Mouse (Mus musculus) heart, embryonic 16.5 days (tissue): ENCODE measurements around the gene Slc3a1. TPM values are rescaled to one million over a fixed set of nuclear protein-coding genes. Genes with fewer than 3 reads are reported as not detected.
A peak's percentile ranks its signal among the peaks of the same experiment; 100 is the strongest.

Source experiments
- ATAC-seq: fragments of 200-750 bp; cut with Nextera tagmentation; replicated peaks from 2 replicates; pipeline ENCODE4 v1.8.0; 2017; ENCODE audit warnings: moderate number of reproducible peaks; ENCODE audit not compliant: insufficient read depth, low FRiP score; ENCODE audit errors: extremely low read depth
- H3K27ac ChIP-seq: fragments of 300-500 bp; sonication (generic); 2 replicates; pipeline ENCODE4 v1.5.1; 2014; ENCODE audit warnings: mild to moderate bottlenecking, low read length, control low read depth, moderate library complexity
- H3K27me3 ChIP-seq: fragments of 300-500 bp; sonication (generic); 2 replicates; pipeline ENCODE4 v1.6.1; 2014; ENCODE audit warnings: low read length, mixed read lengths; ENCODE audit not compliant: control insufficient read depth, insufficient read depth
- H3K36me3 ChIP-seq: fragments of 300-500 bp; sonication (generic); 2 replicates; pipeline ENCODE4 v1.6.1; 2014; ENCODE audit not compliant: control insufficient read depth, insufficient read depth
- H3K4me1 ChIP-seq: fragments of 300-500 bp; sonication (generic); 2 replicates; pipeline ENCODE4 v1.6.1; 2014; ENCODE audit warnings: low read length, mixed read lengths; ENCODE audit not compliant: control insufficient read depth, insufficient read depth
- H3K4me2 ChIP-seq: fragments of 300-500 bp; sonication (generic); 2 replicates; pipeline ENCODE4 v1.6.1; 2014; ENCODE audit warnings: low read depth, mild to moderate bottlenecking, control low read depth, low read length
- H3K4me3 ChIP-seq: fragments of 300-500 bp; sonication (generic); 2 replicates; pipeline ENCODE4 v1.5.1; 2014; ENCODE audit warnings: mild to moderate bottlenecking, control low read depth, low read length
- H3K9ac ChIP-seq: fragments of 300-500 bp; sonication (generic); 2 replicates; pipeline ENCODE4 v1.6.1; 2014; ENCODE audit warnings: low read length, control low read depth
- H3K9me3 ChIP-seq: fragments of 300-500 bp; sonication (generic); replicated peaks from 2 replicates; pipeline ENCODE4 v1.6.1; 2016; ENCODE audit warnings: low read length; ENCODE audit not compliant: control insufficient read depth
- WGBS: fragments of 180-500 bp; shearing (Covaris S2); extraction: QIAGEN DNeasy Blood & Tissue Kit; methylation state at CpG from one replicate; pipeline ENCODE4 v1.1.7; 2014; 5-methylcytosine and 5-hydroxymethylcytosine counted together
- polyA plus RNA-seq: library from polyadenylated mRNA; unstranded; fragments of >200 nt; fragmentation: Nextera tagmentation; extraction: Ambion mirVana; gene quantifications from 2 replicates; pipeline ENCODE4 v1.2.1, GENCODE M21; 2015

Gene Slc3a1
- polyA plus RNA-seq, 1 experiment from 2014 or later, result 0.26 TPM

DNA sequence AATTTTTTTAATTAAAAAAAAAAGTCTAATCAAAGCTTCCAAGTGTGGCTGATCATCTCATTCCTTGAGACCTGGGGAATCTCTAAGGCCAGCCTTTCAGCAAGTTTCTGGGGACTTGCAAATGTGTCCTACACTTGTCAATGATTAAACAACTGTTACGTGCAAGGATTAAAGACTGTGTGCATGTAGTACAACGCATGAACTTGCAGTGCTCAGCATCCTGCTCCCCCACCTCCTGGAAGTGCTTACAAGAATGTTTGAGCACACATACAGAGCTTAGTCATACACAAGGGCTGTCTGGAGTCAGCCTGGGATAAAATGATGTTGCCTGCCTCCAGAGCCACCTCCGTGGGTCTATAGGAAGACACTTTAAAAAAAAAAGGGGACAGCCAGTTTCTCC lies 929 bp upstream of the Slc3a1 start:
- WGBS, result 73% methylated on average over 3 of the region's 3 CpGs
- H3K36me3 ChIP-seq, result no peaks in the 10 kb centered on the region
- 0 out of 2 replicates have a peak, but pooled peaks cover 2% of the 10 kb centered on the region for H3K4me1 ChIP-seq
- no peaks in the 10 kb centered on the region for H3K9me3 ChIP-seq
- H3K4me2 ChIP-seq, result no peak overlapping the region
- no peak overlapping the region for H3K27ac ChIP-seq
- no peaks in the 10 kb centered on the region for H3K27me3 ChIP-seq
- ATAC-seq, result no peak
- H3K4me3 ChIP-seq, result no peak overlapping the region
- H3K9ac ChIP-seq, result no peak overlapping the region

DNA sequence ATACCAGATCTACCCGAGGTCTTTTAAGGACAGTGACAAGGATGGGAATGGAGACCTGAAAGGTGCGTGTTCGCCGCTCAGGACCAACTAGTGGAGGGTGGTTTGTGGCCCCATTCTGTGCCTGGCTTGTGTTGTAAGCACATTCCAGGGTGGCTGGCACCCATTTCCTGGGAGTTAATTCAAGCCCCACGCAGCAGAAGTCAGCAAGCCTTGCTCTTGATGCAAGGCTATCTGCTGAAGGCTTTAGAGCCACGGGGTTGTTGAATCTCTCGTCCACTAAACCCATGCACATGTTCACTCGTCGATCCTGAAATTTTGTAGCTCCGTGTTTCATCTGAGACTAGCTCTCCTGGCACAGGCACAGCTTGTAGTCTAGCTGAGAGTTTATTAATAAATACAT lies 621 bp downstream of the Slc3a1 start:
- no peak for ATAC-seq
- Histone ChIP-seq H3K27me3 (no peaks in the 10 kb centered on the region), H3K9ac (no peak overlapping the region), H3K4me1 (no peaks in the 10 kb centered on the region), H3K4me3 (no peak overlapping the region), H3K9me3 (no peaks in the 10 kb centered on the region), H3K36me3 (no peaks in the 10 kb centered on the region), H3K4me2 (no peak overlapping the region), H3K27ac (no peak overlapping the region)
- 88% methylated on average over 10 of the region's 10 CpGs for WGBS

DNA sequence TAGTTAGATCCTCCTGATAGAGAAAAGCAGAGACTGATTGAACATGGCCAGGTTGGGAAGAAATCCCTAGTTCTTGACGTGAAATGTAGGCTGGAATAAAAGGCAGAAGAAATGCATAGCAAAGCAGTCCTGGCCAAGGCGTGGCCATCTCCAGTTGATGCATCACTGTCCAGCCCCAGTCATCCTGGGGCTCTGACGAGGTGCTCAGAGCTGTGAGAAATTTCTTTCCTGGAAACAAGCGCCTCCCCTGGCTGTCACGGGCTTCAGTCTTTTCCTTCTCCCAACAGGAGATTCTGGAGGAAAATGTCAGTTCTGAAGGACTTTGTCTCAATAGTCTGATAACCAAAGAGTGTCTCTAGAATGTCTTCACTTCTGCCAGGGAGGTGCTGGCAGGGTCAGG lies 2.5 kb downstream of the Slc3a1 start:
- Histone ChIP-seq H3K27me3 (no peaks in the 10 kb centered on the region), H3K9ac (no peak overlapping the region), H3K9me3 (no peaks in the 10 kb centered on the region), H3K36me3 (no peaks in the 10 kb centered on the region), H3K4me1 (no peaks in the 10 kb centered on the region), H3K27ac (no peak overlapping the region), H3K4me3 (no peak overlapping the region), H3K4me2 (no peak overlapping the region)
- WGBS, result 66% methylated on average over 5 of the region's 5 CpGs
- ATAC-seq, result no peak

DNA sequence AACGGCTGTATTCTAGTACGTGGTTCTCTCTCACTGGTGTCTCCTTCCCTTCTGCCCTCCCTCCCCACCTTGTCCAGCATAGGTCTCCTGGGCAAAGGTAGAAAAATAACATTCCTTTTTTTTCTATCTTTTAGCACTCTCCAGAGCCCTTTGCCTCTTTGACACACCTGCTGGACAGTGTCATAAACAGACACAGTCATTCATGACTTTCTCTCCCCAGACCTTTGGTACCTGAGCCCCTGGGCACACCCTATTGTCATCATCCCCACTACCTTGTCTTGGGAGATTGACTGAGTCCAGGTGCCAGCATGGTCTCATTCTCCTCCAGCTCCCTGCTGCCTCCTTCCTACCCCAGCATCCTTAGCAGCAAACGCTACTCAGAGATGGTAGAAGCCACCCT lies 4.9 kb downstream of the Slc3a1 start:
- H3K9me3 ChIP-seq, result no peaks in the 10 kb centered on the region
- no peaks in the 10 kb centered on the region for H3K4me1 ChIP-seq
- no peak overlapping the region for H3K27ac ChIP-seq
- no peak for ATAC-seq
- H3K27me3 ChIP-seq, result no peaks in the 10 kb centered on the region
- H3K4me3 ChIP-seq, result no peak overlapping the region
- WGBS, result 88% methylated on average over 3 of the region's 3 CpGs
- H3K9ac ChIP-seq, result no peak overlapping the region
- no peak overlapping the region for H3K4me2 ChIP-seq
- no peaks in the 10 kb centered on the region for H3K36me3 ChIP-seq

DNA sequence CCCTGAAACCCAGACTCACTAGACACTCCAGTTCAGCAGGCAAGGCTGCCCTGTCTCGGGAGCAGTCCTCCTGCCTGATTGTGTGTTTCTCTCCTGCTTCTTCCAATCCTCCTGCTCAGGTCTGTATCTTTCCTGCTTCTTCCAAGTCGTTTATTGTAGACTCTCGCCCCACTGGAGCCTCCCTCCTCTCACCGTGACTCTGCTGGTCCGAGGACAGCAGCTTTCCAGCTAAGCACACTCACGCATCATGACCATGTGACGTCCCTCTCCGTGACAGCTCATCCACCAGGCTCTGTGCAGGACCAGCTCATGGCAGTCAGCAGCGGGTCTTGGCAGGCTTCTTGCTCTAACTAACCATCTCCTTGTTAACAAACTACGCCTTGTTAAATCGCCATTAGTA lies 5.9 kb downstream of the Slc3a1 start:
- no peak overlapping the region for H3K4me3 ChIP-seq
- no peaks in the 10 kb centered on the region for H3K27me3 ChIP-seq
- H3K4me2 ChIP-seq, result peak overlapping the region; percentile 30; the same call in 1 of the 2 replicates
- no peak for ATAC-seq
- 47% methylated on average over 11 of the region's 11 CpGs for WGBS
- no peaks in the 10 kb centered on the region for H3K4me1 ChIP-seq
- no peaks in the 10 kb centered on the region for H3K9me3 ChIP-seq
- no peaks in the 10 kb centered on the region for H3K36me3 ChIP-seq
- H3K27ac ChIP-seq, result no peak overlapping the region
- H3K9ac ChIP-seq, result no peak overlapping the region

DNA sequence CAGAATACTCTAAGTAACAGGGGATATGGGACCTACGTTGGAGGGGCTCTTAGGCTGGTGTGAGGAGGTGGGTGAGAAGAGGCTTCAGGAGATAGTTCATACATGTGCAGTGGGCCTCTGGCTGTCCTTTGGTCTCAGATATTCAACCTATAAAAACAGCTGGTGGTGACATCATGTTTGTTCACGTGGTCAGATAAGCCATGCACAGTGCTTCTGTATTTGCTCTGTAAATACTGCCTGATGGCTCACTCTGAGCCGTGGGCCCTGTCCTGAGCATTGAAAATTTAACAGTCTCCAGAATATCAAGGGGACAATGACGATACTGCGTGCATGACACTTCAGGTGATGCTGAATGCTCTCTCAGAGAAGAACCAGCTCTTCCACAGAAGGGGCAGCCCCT lies 9.7 kb downstream of the Slc3a1 start:
- WGBS, result 68% methylated on average over 5 of the region's 5 CpGs
- Histone ChIP-seq H3K9me3 (no peaks in the 10 kb centered on the region), H3K27me3 (no peaks in the 10 kb centered on the region), H3K9ac (no peak overlapping the region), H3K27ac (no peak overlapping the region), H3K4me1 (no peaks in the 10 kb centered on the region), H3K4me2 (no peak overlapping the region), H3K4me3 (no peak overlapping the region), H3K36me3 (no peaks in the 10 kb centered on the region)
- ATAC-seq, result no peak

DNA sequence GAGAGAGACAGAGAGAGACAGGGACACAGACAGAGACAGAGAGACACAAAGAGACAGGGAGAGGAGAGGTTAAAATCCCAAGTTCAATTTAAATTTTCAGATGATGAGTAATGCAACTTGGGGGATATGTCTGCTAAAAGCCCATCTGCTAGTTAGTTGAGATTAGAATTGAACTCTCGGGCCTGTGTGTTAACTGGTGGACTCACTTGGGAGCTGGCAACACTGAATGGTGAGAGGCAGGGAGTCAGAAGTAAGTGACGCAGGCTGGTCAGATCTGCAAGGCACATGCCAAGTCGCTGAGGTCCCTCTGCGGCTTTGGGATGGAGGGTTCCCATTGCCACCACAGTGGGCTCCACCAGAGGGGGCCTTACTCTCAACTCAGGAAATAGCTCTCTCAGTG lies 10.1 kb downstream of the Slc3a1 start:
- Histone ChIP-seq H3K27me3 (no peaks in the 10 kb centered on the region), H3K36me3 (no peaks in the 10 kb centered on the region), H3K4me2 (no peak overlapping the region), H3K9me3 (no peaks in the 10 kb centered on the region), H3K4me3 (no peak overlapping the region), H3K4me1 (no peaks in the 10 kb centered on the region), H3K9ac (no peak overlapping the region), H3K27ac (no peak overlapping the region)
- 75% methylated on average over 4 of the region's 4 CpGs for WGBS
- no peak for ATAC-seq

DNA sequence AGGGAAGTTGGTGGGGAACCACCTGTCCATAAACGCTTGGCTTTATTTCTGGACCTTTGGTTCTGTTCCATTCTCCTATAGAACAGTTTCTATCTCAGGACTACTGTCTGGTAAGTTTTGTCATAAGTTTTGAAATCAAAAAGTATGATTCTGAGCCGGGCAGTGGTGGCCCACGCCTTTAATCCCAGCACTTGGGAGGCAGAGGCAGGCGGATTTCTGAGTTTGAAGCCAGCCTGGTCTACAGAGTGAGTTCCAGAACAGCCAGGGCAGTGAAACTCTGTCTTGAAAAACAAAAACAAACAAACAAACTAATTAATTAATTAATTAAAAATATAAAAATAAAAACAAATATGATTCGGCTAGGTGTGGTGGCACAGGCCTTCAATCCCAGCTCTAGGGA lies 10.6 kb downstream of the Slc3a1 start:
- no peaks in the 10 kb centered on the region for H3K9me3 ChIP-seq
- no peak overlapping the region for H3K4me3 ChIP-seq
- no peak overlapping the region for H3K4me2 ChIP-seq
- ATAC-seq, result no peak
- no peak overlapping the region for H3K27ac ChIP-seq
- H3K27me3 ChIP-seq, result no peaks in the 10 kb centered on the region
- 90% methylated on average over 5 of the region's 5 CpGs for WGBS
- no peaks in the 10 kb centered on the region for H3K36me3 ChIP-seq
- no peaks in the 10 kb centered on the region for H3K4me1 ChIP-seq
- no peak overlapping the region for H3K9ac ChIP-seq

DNA sequence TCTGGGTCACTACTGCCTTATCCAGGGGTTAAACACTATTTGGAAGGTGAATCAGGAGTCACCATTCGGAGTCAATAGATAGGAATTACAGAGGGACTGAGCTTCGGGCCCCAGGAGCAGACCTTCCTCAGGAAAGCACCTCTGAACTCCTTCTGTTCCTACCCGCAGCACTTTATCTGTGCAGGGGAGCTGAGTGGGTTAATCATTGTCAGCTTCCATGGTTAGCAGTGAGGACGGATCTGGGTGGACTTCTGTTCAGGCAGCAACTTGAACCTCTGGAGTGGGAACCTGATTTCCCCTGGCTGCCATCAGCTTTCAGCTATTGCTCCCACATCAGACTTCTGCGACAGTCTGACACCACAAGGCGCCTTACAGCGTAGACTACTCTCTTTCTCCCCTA lies 12.7 kb downstream of the Slc3a1 start:
- 69% methylated on average over 7 of the region's 7 CpGs for WGBS
- H3K27me3 ChIP-seq, result no peaks in the 10 kb centered on the region
- no peaks in the 10 kb centered on the region for H3K9me3 ChIP-seq

DNA sequence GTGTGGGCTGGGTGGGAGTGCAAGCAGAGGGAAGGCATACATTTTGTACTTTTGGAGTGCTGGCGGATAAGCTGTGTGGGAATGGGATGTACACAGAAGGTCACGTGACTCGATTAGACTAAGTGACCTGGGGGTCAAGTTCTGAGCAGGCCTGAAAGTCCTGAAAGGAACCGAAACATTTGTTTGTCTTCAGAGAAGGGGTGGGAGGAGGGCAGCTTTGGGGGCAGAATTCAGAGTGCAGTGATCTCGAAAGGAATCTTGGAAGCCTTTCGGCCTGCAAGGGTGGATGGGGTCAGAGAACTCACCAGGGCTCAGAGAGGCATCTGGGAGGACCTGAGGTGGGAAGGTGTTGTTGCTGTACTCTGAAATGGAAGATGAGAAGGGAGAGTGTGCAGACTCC lies 14.2 kb downstream of the Slc3a1 start:
- no peaks in the 10 kb centered on the region for H3K9me3 ChIP-seq
- no peak for ATAC-seq
- whole genome bisulfite sequencing, result 77% methylated on average over 6 of the region's 6 CpGs
- no peak overlapping the region for H3K4me3 ChIP-seq
- H3K27ac ChIP-seq, result no peak overlapping the region
- H3K4me2 ChIP-seq, result no peak overlapping the region
- H3K4me1 ChIP-seq, result no peaks in the 10 kb centered on the region
- no peak overlapping the region for H3K9ac ChIP-seq
- H3K36me3 ChIP-seq, result no peaks in the 10 kb centered on the region
- H3K27me3 ChIP-seq, result no peaks in the 10 kb centered on the region

More for the DNA sequence above, 12.7 kb downstream of the Slc3a1 start:
- ATAC-seq, result no peak
- Histone ChIP-seq H3K27ac (no peak overlapping the region), H3K4me2 (no peak overlapping the region), H3K4me1 (no peaks in the 10 kb centered on the region), H3K4me3 (no peak overlapping the region), H3K36me3 (no peaks in the 10 kb centered on the region), H3K9ac (no peak overlapping the region)
